Mouse (Mus musculus) CH12.LX (cell line): ENCODE results near the gene Tnfaip2. TPM values are rescaled to one million over a fixed set of nuclear protein-coding genes. Genes with fewer than 3 reads are reported as not detected.

Experiments used
- DNase-seq: peaks from one replicate; pipeline ENCODE4 v3.0.0-alpha.2; 2013; ENCODE audit errors: extremely low read depth
- H3K27ac ChIP-seq: 2 replicates; pipeline ENCODE4 v1.5.1; 2012; ENCODE audit warnings: low read depth, mild to moderate bottlenecking, control low read depth, moderate library complexity; ENCODE audit not compliant: insufficient read depth
- H3K27me3 ChIP-seq: replicated peaks from 2 replicates; pipeline ENCODE3; 2012; ENCODE audit warnings: inconsistent platforms
- H3K36me3 ChIP-seq, 2 experiments: replicated peaks in 1 of 2; 2 replicates each; pipeline versions ENCODE3 to v1.6.1; 2012; ENCODE audit warnings: inconsistent platforms in 1 of 2, low read length in 1 of 2, mild to moderate bottlenecking in 1 of 2, mixed read lengths in 1 of 2, moderate library complexity in 1 of 2; ENCODE audit not compliant: control insufficient read depth in 1 of 2, insufficient read depth in 1 of 2
- H3K4me1 ChIP-seq, 2 experiments: 2 replicates each; pipeline ENCODE4 v1.6.1; 2012; ENCODE audit warnings: inconsistent platforms in 1 of 2, moderate library complexity in 1 of 2; ENCODE audit not compliant: insufficient read depth in 2 of 2, control insufficient read depth in 1 of 2
- H3K4me2 ChIP-seq: 2 replicates; pipeline ENCODE4 v1.6.1; 2012; ENCODE audit warnings: low read depth, mild to moderate bottlenecking, control low read depth; ENCODE audit not compliant: poor library complexity, insufficient read depth, severe bottlenecking
- H3K4me3 ChIP-seq, 3 experiments: fragments of 150-350 bp in 1 of 3; sonication (generic) in 1 of 3; replicated peaks in 1 of 3; 2 replicates each; pipeline versions ENCODE3 to v1.5.1; 2011 to 2012; ENCODE audit warnings: low read depth in 2 of 3, low read length in 2 of 3, mild to moderate bottlenecking in 2 of 3, moderate library complexity in 2 of 3, control low read depth in 1 of 3, improper control_type of control experiment in 1 of 3, inconsistent platforms in 1 of 3, mixed read lengths in 1 of 3; ENCODE audit not compliant: poor library complexity in 1 of 3
- H3K79me2 ChIP-seq: replicated peaks from 2 replicates; pipeline ENCODE4 v1.6.1; 2012; ENCODE audit warnings: mild to moderate bottlenecking, moderate library complexity; ENCODE audit not compliant: control insufficient read depth, poor library complexity, insufficient read depth, severe bottlenecking; ENCODE audit errors: extremely low read depth
- H3K9ac ChIP-seq: 2 replicates; pipeline ENCODE4 v1.6.1; 2012; ENCODE audit warnings: low read depth, mild to moderate bottlenecking, control low read depth, moderate library complexity; ENCODE audit not compliant: insufficient read depth
- H3K9me3 ChIP-seq: replicated peaks from 2 replicates; pipeline ENCODE3; 2012; ENCODE audit warnings: low read length, inconsistent platforms, mixed read lengths
- CHD2 ChIP-seq: IDR thresholded peaks from 2 replicates; pipeline ENCODE4 v1.6.1; 2011; ENCODE audit warnings: low read length, improper control_type of control experiment
- ELF1 ChIP-seq: IDR thresholded peaks from 2 replicates; pipeline ENCODE4 v1.6.1; 2014; ENCODE audit warnings: low read depth, mild to moderate bottlenecking, inconsistent platforms, low read length, improper control_type of control experiment
- EP300 ChIP-seq: IDR thresholded peaks from 2 replicates; pipeline ENCODE4 v1.6.1; 2011; ENCODE audit warnings: low read length, improper control_type of control experiment
- ETS1 ChIP-seq: conservative IDR thresholded peaks from 2 replicates; pipeline ENCODE4 v1.6.1; 2012; ENCODE audit warnings: low read depth, mild to moderate bottlenecking, inconsistent platforms, low read length, improper control_type of control experiment, moderate library complexity
- GABPA ChIP-seq: IDR thresholded peaks from 2 replicates; pipeline ENCODE4 v1.6.1; 2012; ENCODE audit warnings: low read depth, low read length, improper control_type of control experiment, inconsistent platforms; ENCODE audit not compliant: insufficient replicate concordance
- IRF4 ChIP-seq: IDR thresholded peaks from 2 replicates; pipeline ENCODE4 v1.6.1; 2014; ENCODE audit warnings: low read depth, mild to moderate bottlenecking, inconsistent platforms, low read length, improper control_type of control experiment
- JUN ChIP-seq: IDR thresholded peaks from 2 replicates; pipeline ENCODE4 v1.6.1; 2011; ENCODE audit warnings: low read depth, mild to moderate bottlenecking, low read length, improper control_type of control experiment, moderate library complexity; ENCODE audit not compliant: insufficient read depth
- JUND ChIP-seq: conservative IDR thresholded peaks from 2 replicates; pipeline ENCODE4 v1.6.1; 2011; ENCODE audit warnings: low read depth, low read length, improper control_type of control experiment
- MAX ChIP-seq: IDR thresholded peaks from 2 replicates; pipeline ENCODE4 v1.6.1; 2011; ENCODE audit warnings: low read length, improper control_type of control experiment
- MAZ ChIP-seq: IDR thresholded peaks from 2 replicates; pipeline ENCODE4 v1.6.1; 2012; ENCODE audit warnings: low read depth, mild to moderate bottlenecking, inconsistent platforms, low read length, improper control_type of control experiment, moderate library complexity
- MXI1 ChIP-seq: IDR thresholded peaks from 2 replicates; pipeline ENCODE4 v1.6.1; 2011; ENCODE audit warnings: mild to moderate bottlenecking, low read depth, low read length, improper control_type of control experiment
- MYC ChIP-seq: IDR thresholded peaks from 2 replicates; pipeline ENCODE4 v1.6.1; 2011; ENCODE audit warnings: low read depth, mild to moderate bottlenecking, improper control_type of control experiment, low read length
- NELFE ChIP-seq: IDR thresholded peaks from 2 replicates; pipeline ENCODE4 v1.6.1; 2011; ENCODE audit warnings: low read depth, low read length, improper control_type of control experiment
- RAD21 ChIP-seq: IDR thresholded peaks from 2 replicates; pipeline ENCODE4 v1.6.1; 2011; ENCODE audit warnings: low read depth, mild to moderate bottlenecking, low read length, improper control_type of control experiment, moderate library complexity
- RCOR1 ChIP-seq: conservative IDR thresholded peaks from 2 replicates; pipeline ENCODE4 v1.6.1; 2012; ENCODE audit warnings: low read depth, mild to moderate bottlenecking, inconsistent platforms, low read length, improper control_type of control experiment
- TBP ChIP-seq: conservative IDR thresholded peaks from 2 replicates; pipeline ENCODE4 v1.6.1; 2011; ENCODE audit warnings: low read depth, low read length, improper control_type of control experiment
- TCF12 ChIP-seq: IDR thresholded peaks from 2 replicates; pipeline ENCODE4 v1.6.1; 2014; ENCODE audit warnings: low read depth, mild to moderate bottlenecking, inconsistent platforms, low read length, improper control_type of control experiment
- USF1 ChIP-seq: IDR thresholded peaks from 2 replicates; pipeline ENCODE4 v1.6.1; 2014; ENCODE audit warnings: low read depth, mild to moderate bottlenecking, inconsistent platforms, low read length, improper control_type of control experiment
- USF2 ChIP-seq: conservative IDR thresholded peaks from 2 replicates; pipeline ENCODE4 v1.6.1; 2011; ENCODE audit warnings: low read depth, low read length, improper control_type of control experiment
- ZC3H11A ChIP-seq: IDR thresholded peaks from 2 replicates; pipeline ENCODE4 v1.6.1; 2012; ENCODE audit warnings: low read depth, mild to moderate bottlenecking, inconsistent platforms, low read length, improper control_type of control experiment
- ZKSCAN1 ChIP-seq: IDR thresholded peaks from 2 replicates; pipeline ENCODE4 v1.6.1; 2012; ENCODE audit warnings: low read depth, inconsistent platforms, low read length, improper control_type of control experiment, borderline replicate concordance
- ZMIZ1 ChIP-seq: IDR thresholded peaks from 2 replicates; pipeline ENCODE4 v1.6.1; 2012; ENCODE audit warnings: low read depth, mild to moderate bottlenecking, inconsistent platforms, low read length, improper control_type of control experiment
- ZNF384 ChIP-seq: IDR thresholded peaks from 2 replicates; pipeline ENCODE4 v1.6.1; 2012; ENCODE audit warnings: low read depth, low read length, improper control_type of control experiment, inconsistent platforms
- dilution Hi-C: fragments of 300-500 bp; cut with MboI; formaldehyde crosslinking; loops from 2 replicates; pipeline ENCODE4 v1.14.3; 2020; ENCODE audit warnings: low sequenced_read_pairs; ENCODE audit not compliant: extremely low pct_unique_long_range_greater_than_20kb, extremely low pct_ligation_motif_present
- in situ Hi-C: fragments of 300-500 bp; cut with MboI; formaldehyde crosslinking; loops from 3 replicates; pipeline ENCODE4 v1.14.3; 2019; ENCODE audit warnings: low sequenced_read_pairs, low pct_ligation_motif_present, low pct_unique_long_range_greater_than_20kb, mixed read lengths
- polyA plus RNA-seq: library from polyadenylated mRNA; unstranded; fragments of >175 nt; gene quantifications from 2 replicates; pipeline ENCODE4 v1.2.1, GENCODE M21; 2012; ENCODE audit warnings: low read depth; ENCODE audit not compliant: insufficient read length
- total RNA-seq, 2 experiments: library from RNA; depleted of rRNA; stranded (reverse); fragments of 300-350 nt in 1 of 2; fragments of >200 nt in 1 of 2; gene quantifications; 2 replicates each; pipeline ENCODE4 v1.2.3; 2012 to 2014

Gene Tnfaip2
- total and polyA plus RNA-seq, 3 experiments, result 0.93 to 2.5 (median 1.4) TPM

GRCm38 (mm10) chr12:111463570-111463969 is 21.3 kb downstream of the Tnfaip2 start:
- Histone ChIP-seq H3K4me3 (no peak overlapping the region), H3K27me3 (peaks cover 36% of the 10 kb centered on the region), H3K4me1 (peaks cover 3 to 4% of the 10 kb centered on the region in 2 experiments; a peak in 3 of 4 replicates), H3K27ac (no peak overlapping the region), H3K79me2 (no peaks in the 10 kb centered on the region), H3K4me2 (no peak overlapping the region), H3K9me3 (no peaks in the 10 kb centered on the region), H3K9ac (no peak overlapping the region), H3K36me3 (no peaks in the 10 kb centered on the region)
- in situ Hi-C loops, result loop anchor here (5.0 kb wide), 1 partner anchor 36 kb away; no protein-coding TSS in a partner anchor
- no peak for DNase-seq
- no peak for TF ChIP-seq JUN
- no peak for TF ChIP-seq USF1
- no peak for TF ChIP-seq MAZ
- no peak for TF ChIP-seq USF2
- no peak for TF ChIP-seq IRF4
- TF ChIP-seq TCF12, result no peak
- TF ChIP-seq ZMIZ1, result no peak
- TF ChIP-seq NELFE, result no peak
- no peak for TF ChIP-seq RAD21
- no peak for TF ChIP-seq ZC3H11A
- no peak for TF ChIP-seq ELF1
- TF ChIP-seq MAX, result no peak
- no peak for TF ChIP-seq MXI1
- TF ChIP-seq ZKSCAN1, result no peak
- TF ChIP-seq JUND, result no peak
- no peak for TF ChIP-seq TBP
- TF ChIP-seq EP300, result no peak
- no peak for TF ChIP-seq ZNF384
- dilution Hi-C loops, result no loop called here

GRCm38 (mm10) chr12:111466369-111466768 is 24.1 kb downstream of the Tnfaip2 start:
- Histone ChIP-seq H3K79me2 (no peaks in the 10 kb centered on the region), H3K27me3 (peaks cover 38% of the 10 kb centered on the region), H3K9ac (no peak overlapping the region), H3K4me1 (peaks cover 7 to 12% of the 10 kb centered on the region in 2 experiments), H3K9me3 (no peaks in the 10 kb centered on the region), H3K4me3 (no peak overlapping the region), H3K27ac (no peak overlapping the region), H3K4me2 (no peak overlapping the region), H3K36me3 (no peaks in the 10 kb centered on the region)
- TF ChIP-seq MAZ (no peak), MXI1 (no peak), CHD2 (no peak), GABPA (no peak), ZKSCAN1 (no peak), MYC (no peak), ETS1 (no peak), RCOR1 (no peak)
- in situ Hi-C loops (no loop called here), dilution Hi-C loops (no loop called here)
- no peak for DNase-seq
